Mouse (Mus musculus) hindbrain, postnatal 0 days (tissue): ENCODE measurements around the gene Eps8. TPM values are rescaled to one million over a fixed set of nuclear protein-coding genes. Genes with fewer than 3 reads are reported as not detected.
A peak's percentile ranks its signal among the peaks of the same experiment; 100 is the strongest.

Source experiments
- ATAC-seq: fragments of 200-750 bp; cut with Nextera tagmentation; 2 replicates; pipeline ENCODE4 v1.8.0; 2017; ENCODE audit warnings: mild to moderate bottlenecking, moderate TSS enrichment, moderate library complexity
- DNase-seq: peaks from one replicate; pipeline ENCODE4 v3.0.0-alpha.2; 2015; ENCODE audit warnings: low spot score
- H3K27ac ChIP-seq: fragments of 300-500 bp; sonication (generic); 2 replicates; pipeline ENCODE4 v1.5.1; 2014; ENCODE audit warnings: mild to moderate bottlenecking
- H3K27me3 ChIP-seq: fragments of 300-500 bp; sonication (generic); 2 replicates; pipeline ENCODE4 v1.6.1; 2014; ENCODE audit warnings: low read length, mixed read lengths; ENCODE audit not compliant: insufficient read depth
- H3K36me3 ChIP-seq: fragments of 300-500 bp; sonication (generic); 2 replicates; pipeline ENCODE4 v1.6.1; 2014; ENCODE audit warnings: low read length, mixed read lengths; ENCODE audit not compliant: insufficient read depth
- H3K4me1 ChIP-seq: fragments of 300-500 bp; sonication (generic); 2 replicates; pipeline ENCODE4 v1.6.1; 2014; ENCODE audit warnings: antibody characterized with exemption, low read length, mixed read lengths; ENCODE audit not compliant: insufficient read depth
- H3K4me2 ChIP-seq: fragments of 300-500 bp; sonication (generic); 2 replicates; pipeline ENCODE4 v1.6.1; 2014; ENCODE audit warnings: low read depth, mild to moderate bottlenecking, low read length, moderate library complexity, mixed read lengths
- H3K4me3 ChIP-seq: fragments of 300-500 bp; sonication (generic); 2 replicates; pipeline ENCODE4 v1.5.1; 2014; ENCODE audit warnings: low read length
- H3K9ac ChIP-seq: fragments of 300-500 bp; sonication (generic); replicated peaks from 2 replicates; pipeline ENCODE4 v1.6.1; 2014; ENCODE audit warnings: mild to moderate bottlenecking, low read length, moderate library complexity, mixed read lengths
- H3K9me3 ChIP-seq: fragments of 300-500 bp; sonication (generic); 2 replicates; pipeline ENCODE4 v1.6.1; 2016; ENCODE audit warnings: low read length, mixed read lengths
- CTCF ChIP-seq: IDR thresholded peaks from 2 replicates; pipeline ENCODE4 v1.5.1; 2016; ENCODE audit warnings: antibody characterized with exemption, control low read depth, low read depth
- WGBS: fragments of 180-500 bp; shearing (Covaris S2); extraction: QIAGEN DNeasy Blood & Tissue Kit; methylation state at CpG from one replicate; pipeline ENCODE4 v1.1.7; 2014; 5-methylcytosine and 5-hydroxymethylcytosine counted together
- polyA plus RNA-seq: library from polyadenylated mRNA; unstranded; fragments of >200 nt; fragmentation: Nextera tagmentation; extraction: Ambion mirVana; gene quantifications from 2 replicates; pipeline ENCODE4 v1.2.1, GENCODE M21; 2015
- total RNA-seq: library from RNA; depleted of rRNA; stranded (reverse); fragments of >200 nt; gene quantifications from 2 replicates; pipeline ENCODE4 v1.2.3, GENCODE M21; 2014

Gene Eps8
- total and polyA plus RNA-seq, 2 experiments from 2014 or later, result 31.8 to 40.0 TPM

- Histone ChIP-seq H3K9me3 (no peaks in the 10 kb centered on the region), H3K27me3 (no peaks in the 10 kb centered on the region), H3K4me3 (no peak overlapping the region), H3K9ac (no peak overlapping the region), H3K4me2 (no peak overlapping the region), H3K36me3 (no peaks in the 10 kb centered on the region), H3K4me1 (no peaks in the 10 kb centered on the region), H3K27ac (no peak overlapping the region)
- no peak for TF ChIP-seq CTCF
- DNase-seq (no peak), ATAC-seq (no peak)
- 89% methylated on average over 11 of the region's 11 CpGs for WGBS
These were observed 15.7 kb downstream of the Eps8 start for GRCm38 (mm10) chr6:137638834-137639567.

GRCm38 (mm10) chr6:137637443-137637842, 17.2 kb downstream of the Eps8 start:
- Histone ChIP-seq H3K9ac (no peak overlapping the region), H3K27me3 (no peaks in the 10 kb centered on the region), H3K4me3 (no peak overlapping the region), H3K4me1 (no peaks in the 10 kb centered on the region), H3K9me3 (no peaks in the 10 kb centered on the region), H3K27ac (no peak overlapping the region), H3K36me3 (no peaks in the 10 kb centered on the region), H3K4me2 (no peak overlapping the region)
- ATAC-seq (no peak), DNase-seq (no peak)
- 72% methylated on average over 7 of the region's 7 CpGs for WGBS
- no peak for TF ChIP-seq CTCF

- H3K27me3 ChIP-seq, result no peaks in the 10 kb centered on the region
- ATAC-seq (no peak), DNase-seq (no peak)
- H3K4me2 ChIP-seq, result no peak overlapping the region
- no peaks in the 10 kb centered on the region for H3K36me3 ChIP-seq
- H3K27ac ChIP-seq, result no peak overlapping the region
- WGBS, result 86% methylated on average over 5 of the region's 5 CpGs
- no peak for TF ChIP-seq CTCF
- H3K4me3 ChIP-seq, result no peak overlapping the region
- H3K9ac ChIP-seq, result no peak overlapping the region
- no peaks in the 10 kb centered on the region for H3K9me3 ChIP-seq
- H3K4me1 ChIP-seq, result no peaks in the 10 kb centered on the region
These were observed 18.5 kb downstream of the Eps8 start for GRCm38 (mm10) chr6:137636131-137636530.

GRCm38 (mm10) chr6:137633626-137634025, 21.1 kb downstream of the Eps8 start:
- H3K4me1 ChIP-seq, result peaks cover 3% of the 10 kb centered on the region
- TF ChIP-seq CTCF, result no peak
- no peak overlapping the region for H3K4me2 ChIP-seq
- no peak overlapping the region for H3K4me3 ChIP-seq
- no peak for ATAC-seq
- H3K27ac ChIP-seq, result no peak overlapping the region
- WGBS, result 51% methylated on average over 4 of the region's 4 CpGs
- no peak overlapping the region for H3K9ac ChIP-seq
- no peaks in the 10 kb centered on the region for H3K9me3 ChIP-seq
- no peak for DNase-seq
- H3K36me3 ChIP-seq, result no peaks in the 10 kb centered on the region
- no peaks in the 10 kb centered on the region for H3K27me3 ChIP-seq

GRCm38 (mm10) chr6:137633121-137633520, 21.6 kb downstream of the Eps8 start:
- no peak overlapping the region for H3K4me2 ChIP-seq
- no peaks in the 10 kb centered on the region for H3K36me3 ChIP-seq
- ATAC-seq (no peak), DNase-seq (no peak)
- H3K4me3 ChIP-seq, result no peak overlapping the region
- TF ChIP-seq CTCF, result no peak
- no peaks in the 10 kb centered on the region for H3K9me3 ChIP-seq
- H3K4me1 ChIP-seq, result peaks cover 3% of the 10 kb centered on the region
- H3K9ac ChIP-seq, result no peak overlapping the region
- no peaks in the 10 kb centered on the region for H3K27me3 ChIP-seq
- no peak overlapping the region for H3K27ac ChIP-seq
- 75% methylated on average over 8 of the region's 8 CpGs for WGBS

- ATAC-seq (0 out of 2 replicates have a peak, but pooled peaks have one; percentile 24), DNase-seq (no peak)
- Histone ChIP-seq H3K4me2 (no peak overlapping the region), H3K9me3 (no peaks in the 10 kb centered on the region), H3K9ac (no peak overlapping the region), H3K27ac (no peak overlapping the region), H3K4me1 (peaks cover 3% of the 10 kb centered on the region), H3K36me3 (no peaks in the 10 kb centered on the region), H3K27me3 (no peaks in the 10 kb centered on the region), H3K4me3 (no peak overlapping the region)
- no peak for TF ChIP-seq CTCF
- 85% methylated on average over 13 of the region's 13 CpGs for WGBS
These were observed 24.3 kb downstream of the Eps8 start for GRCm38 (mm10) chr6:137630387-137630786.

- Histone ChIP-seq H3K36me3 (no peaks in the 10 kb centered on the region), H3K4me2 (0 out of 2 replicates have a peak overlapping the region, but pooled peaks have one; percentile 11), H3K4me3 (no peak overlapping the region), H3K27me3 (no peaks in the 10 kb centered on the region), H3K27ac (peak overlapping the region; percentile 41; the same call in 1 of the 2 replicates), H3K4me1 (peaks cover 3% of the 10 kb centered on the region), H3K9me3 (no peaks in the 10 kb centered on the region), H3K9ac (peak overlapping the region; percentile 17; the same call in 1 of the 2 replicates)
- TF ChIP-seq CTCF, result no peak
- peak; percentile 61 for ATAC-seq
- 29% methylated on average over 13 of the region's 13 CpGs for WGBS
- peak; percentile 59 for DNase-seq
These were observed 25.0 kb downstream of the Eps8 start for GRCm38 (mm10) chr6:137629603-137630231.
